Mouse (Mus musculus) CD4-positive, CD25-positive, alpha-beta regulatory T cell (primary cell): ENCODE measurements around the gene Pax8. TPM values are rescaled to one million over a fixed set of nuclear protein-coding genes. Genes with fewer than 3 reads are reported as not detected.

Experiments used
- polyA plus RNA-seq: library from polyadenylated mRNA; unstranded; fragments of 100-300 nt; shearing (Covaris generic); gene quantifications from one replicate; pipeline ENCODE4 v1.2.1, GENCODE M21; 2017

Gene Pax8
- 0.13 TPM for polyA plus RNA-seq

GRCm38 (mm10) chr2:24475420-24475819 lies at the start of gene Pax8:
Gene Pax8, minus strand, starts transcription at chr2:24475599.

Other genes starting within 250 kb of the Pax8 start
- gene Il1f5, start 198.6 kb downstream of the Pax8 start, polyA plus RNA-seq, result not detected
- gene Il1f10, start 184.4 kb downstream of the Pax8 start, polyA plus RNA-seq, result not detected
- 0.75 TPM for gene Il1rn, start 138.7 kb downstream of the Pax8 start, polyA plus RNA-seq
- 145 TPM for gene Psd4, start 108.0 kb downstream of the Pax8 start, polyA plus RNA-seq